Mouse (Mus musculus) brain, embryonic 14.5 days (tissue): ENCODE measurements at regions not wholly inside any gene's neighbourhood (a gene's known extent, or its start where the extent isn't known, plus 50 kb on each side); places are given as distances from the start of the nearest gene placed in this dataset.

ENCODE experiments used
- DNase-seq: peaks from one replicate; pipeline ENCODE4 v3.0.0-alpha.2; 2011; ENCODE audit warnings: low read depth
- CTCF ChIP-seq: fragments of 200-500 bp; IDR thresholded peaks from 2 replicates; pipeline ENCODE4 v1.5.1; 2012; ENCODE audit warnings: inconsistent platforms, mild to moderate bottlenecking, moderate library complexity, borderline replicate concordance; ENCODE audit not compliant: insufficient read depth, insufficient read length; ENCODE audit errors: extremely low read depth
- POLR2A ChIP-seq: fragments of 200-500 bp; IDR thresholded peaks from 2 replicates; pipeline ENCODE4 v1.6.1; 2012; ENCODE audit warnings: mild to moderate bottlenecking, inconsistent platforms, borderline replicate concordance; ENCODE audit not compliant: poor library complexity, insufficient read depth, insufficient read length, severe bottlenecking; ENCODE audit errors: extremely low read depth

- peak; percentile 52 for DNase-seq
These were observed 87.7 kb upstream of the Sorcs1 start for GRCm38 (mm10) chr19:50766171-50766570.

More at GRCm38 (mm10) chr19:50766171-50766570, 87.7 kb upstream of the Sorcs1 start:
- TF ChIP-seq POLR2A, result no peak
- no peak for TF ChIP-seq CTCF
